Mouse (Mus musculus): ENCODE results near the gene Ccdc158.

DNA sequence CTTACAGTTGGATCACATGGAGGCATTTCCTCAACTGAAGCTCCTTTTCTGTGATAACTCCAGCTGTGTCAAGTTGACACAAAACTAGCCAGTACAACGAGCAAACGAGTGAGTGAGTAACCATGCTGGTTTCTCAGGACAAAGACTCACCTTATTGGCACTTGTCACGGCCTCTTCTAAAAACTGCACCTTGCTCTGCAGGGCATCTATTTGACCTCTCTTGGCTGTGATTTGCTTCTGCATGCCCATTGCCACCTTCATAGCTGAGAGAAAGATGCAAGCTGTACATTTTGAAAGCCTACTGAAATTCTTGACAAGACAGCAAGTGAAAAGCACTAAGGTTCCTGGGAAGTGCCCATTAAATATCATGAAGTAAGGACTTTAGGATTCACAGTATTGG is 34.2 kb downstream of the Ccdc158 start:
- TF ChIP-seq POLR2AphosphoS2 (IDR thresholded peaks at IDR 0.05; ENCODE audit: insufficient read length, low read depth) (no peak), MYOG (IDR thresholded peaks at IDR 0.05; ENCODE audit: control insufficient read depth in 1 of 3, insufficient read depth in 1 of 3, insufficient read length in 2 of 3, low read depth in 2 of 3) (no peak), TCF12 (IDR thresholded peaks at IDR 0.05; ENCODE audit: insufficient read depth, poor library complexity, severe bottlenecking) (no peak), POLR2A (IDR thresholded peaks at IDR 0.05; ENCODE audit: insufficient read length, low read depth) (no peak), USF1 (IDR thresholded peaks at IDR 0.05; ENCODE audit: low read depth) (no peak), MYOD1 (IDR thresholded peaks at IDR 0.05; ENCODE audit: control insufficient read depth in 1 of 3, insufficient read length in 2 of 3, low read depth in 2 of 3) (no peak), TCF3 (IDR thresholded peaks at IDR 0.05; ENCODE audit: insufficient read length, low read depth) (no peak), CEBPB (IDR thresholded peaks at IDR 0.05; ENCODE audit: insufficient read depth, poor library complexity, severe bottlenecking) (no peak), REST (IDR thresholded peaks at IDR 0.05; ENCODE audit: insufficient read depth, insufficient read length) (no peak), SRF (IDR thresholded peaks at IDR 0.05; ENCODE audit: control insufficient read depth, insufficient read length, low read depth) (no peak)
